Mouse (Mus musculus): ENCODE results near the gene Smoc2.
A peak's percentile ranks its signal among the peaks of the same experiment; 100 is the strongest.

- TF ChIP-seq EP300 (IDR thresholded peaks at IDR 0.05; ENCODE audit: low read depth) = no peak
- peak; percentile 29 for TF ChIP-seq CTCF (IDR thresholded peaks at IDR 0.05; ENCODE audit: low read depth)
Observed at GRCm38 (mm10) chr17:14303722-14304121, 24.4 kb downstream of the Smoc2 start.
